Mouse (Mus musculus) hindbrain, embryonic 11.5 days (tissue): ENCODE data around the gene Snap25. TPM values are rescaled to one million over a fixed set of nuclear protein-coding genes. Genes with fewer than 3 reads are reported as not detected.

Experiments used
- ATAC-seq: fragments of 200-750 bp; cut with Nextera tagmentation; 2 replicates; pipeline ENCODE4 v1.8.0; 2017; ENCODE audit warnings: mild to moderate bottlenecking, moderate TSS enrichment, moderate library complexity; ENCODE audit not compliant: low FRiP score
- DNase-seq: peaks from one replicate; pipeline ENCODE4 v3.0.0-alpha.2; 2015; ENCODE audit warnings: low spot score
- H3K27ac ChIP-seq: fragments of 300-500 bp; sonication (generic); 2 replicates; pipeline ENCODE4 v1.5.1; 2014; ENCODE audit warnings: mild to moderate bottlenecking, low read depth, low read length
- H3K27me3 ChIP-seq: fragments of 300-500 bp; sonication (generic); 2 replicates; pipeline ENCODE4 v1.6.1; 2014; ENCODE audit warnings: mild to moderate bottlenecking, low read length, moderate library complexity, mixed read lengths; ENCODE audit not compliant: control insufficient read depth, insufficient read depth
- H3K36me3 ChIP-seq: fragments of 300-500 bp; sonication (generic); 2 replicates; pipeline ENCODE4 v1.6.1; 2014; ENCODE audit warnings: mild to moderate bottlenecking, low read length, moderate library complexity, mixed read lengths; ENCODE audit not compliant: control insufficient read depth, insufficient read depth
- H3K4me1 ChIP-seq: fragments of 300-500 bp; sonication (generic); replicated peaks from 2 replicates; pipeline ENCODE4 v1.6.1; 2014; ENCODE audit warnings: low read length, mixed read lengths; ENCODE audit not compliant: control insufficient read depth, insufficient read depth
- H3K4me2 ChIP-seq: fragments of 300-500 bp; sonication (generic); replicated peaks from 2 replicates; pipeline ENCODE4 v1.6.1; 2014; ENCODE audit warnings: mild to moderate bottlenecking, low read depth, low read length
- H3K4me3 ChIP-seq: fragments of 300-500 bp; sonication (generic); 2 replicates; pipeline ENCODE4 v1.5.1; 2014; ENCODE audit warnings: low read depth, low read length
- H3K9ac ChIP-seq: fragments of 300-500 bp; sonication (generic); 2 replicates; pipeline ENCODE4 v1.6.1; 2014; ENCODE audit warnings: low read depth, low read length
- H3K9me3 ChIP-seq: fragments of 300-500 bp; sonication (generic); 2 replicates; pipeline ENCODE4 v1.6.1; 2016; ENCODE audit warnings: low read length; ENCODE audit not compliant: control insufficient read depth
- WGBS: fragments of 180-500 bp; shearing (Covaris S2); extraction: QIAGEN DNeasy Blood & Tissue Kit; methylation state at CpG from one replicate; pipeline ENCODE4 v1.1.7; 2014; 5-methylcytosine and 5-hydroxymethylcytosine counted together
- polyA plus RNA-seq: library from polyadenylated mRNA; unstranded; fragments of >200 nt; fragmentation: Nextera tagmentation; extraction: Ambion mirVana; gene quantifications from 2 replicates; pipeline ENCODE4 v1.2.1, GENCODE M21; 2014

Snap25 gene
- polyA plus RNA-seq, 1 experiment from 2014 or later = 66.8 TPM

GRCm38 (mm10) chr2:136703376-136703775 lies 9.9 kb upstream of the Snap25 start:
- WGBS = 84% methylated on average over 2 of the region's 2 CpGs
- no peak overlapping the region for H3K27ac ChIP-seq
- DNase-seq (no peak), ATAC-seq (no peak)
- no peak overlapping the region for H3K9ac ChIP-seq
- H3K9me3 ChIP-seq = no peaks in the 10 kb centered on the region
- no peaks in the 10 kb centered on the region for H3K27me3 ChIP-seq
- H3K4me3 ChIP-seq = no peak overlapping the region
- H3K4me1 ChIP-seq = no peaks in the 10 kb centered on the region
- no peaks in the 10 kb centered on the region for H3K36me3 ChIP-seq
- H3K4me2 ChIP-seq = no peak overlapping the region

DNA sequence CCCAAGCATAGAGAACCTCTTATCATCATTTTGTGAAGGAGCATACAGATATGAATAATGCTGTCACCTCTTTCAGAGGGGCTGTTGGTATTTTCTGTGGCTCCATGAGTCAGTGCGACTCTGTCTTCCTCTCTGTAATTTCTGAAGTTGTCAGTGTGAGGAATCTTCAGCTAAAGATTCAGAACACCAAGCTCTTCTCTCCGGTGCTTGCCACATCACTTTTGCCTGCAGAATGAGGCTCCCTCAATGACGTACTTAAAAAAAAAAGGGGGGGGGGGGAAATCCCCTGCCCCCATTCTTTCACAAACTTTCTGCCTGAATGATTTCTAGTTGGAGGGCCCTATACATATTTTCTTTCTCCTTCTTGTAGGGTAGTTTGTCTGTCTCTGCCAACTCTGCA lies 2.1 kb upstream of the Snap25 start:
- DNase-seq (no peak), ATAC-seq (no peak)
- 39% methylated on average over 3 of the region's 3 CpGs for WGBS
- Histone ChIP-seq H3K4me1 (0 out of 2 replicates have a peak, but pooled peaks cover 3% of the 10 kb centered on the region), H3K4me3 (no peak overlapping the region), H3K9ac (no peak overlapping the region), H3K27ac (no peak overlapping the region), H3K9me3 (no peaks in the 10 kb centered on the region), H3K27me3 (no peaks in the 10 kb centered on the region), H3K36me3 (no peaks in the 10 kb centered on the region), H3K4me2 (no peak overlapping the region)

DNA sequence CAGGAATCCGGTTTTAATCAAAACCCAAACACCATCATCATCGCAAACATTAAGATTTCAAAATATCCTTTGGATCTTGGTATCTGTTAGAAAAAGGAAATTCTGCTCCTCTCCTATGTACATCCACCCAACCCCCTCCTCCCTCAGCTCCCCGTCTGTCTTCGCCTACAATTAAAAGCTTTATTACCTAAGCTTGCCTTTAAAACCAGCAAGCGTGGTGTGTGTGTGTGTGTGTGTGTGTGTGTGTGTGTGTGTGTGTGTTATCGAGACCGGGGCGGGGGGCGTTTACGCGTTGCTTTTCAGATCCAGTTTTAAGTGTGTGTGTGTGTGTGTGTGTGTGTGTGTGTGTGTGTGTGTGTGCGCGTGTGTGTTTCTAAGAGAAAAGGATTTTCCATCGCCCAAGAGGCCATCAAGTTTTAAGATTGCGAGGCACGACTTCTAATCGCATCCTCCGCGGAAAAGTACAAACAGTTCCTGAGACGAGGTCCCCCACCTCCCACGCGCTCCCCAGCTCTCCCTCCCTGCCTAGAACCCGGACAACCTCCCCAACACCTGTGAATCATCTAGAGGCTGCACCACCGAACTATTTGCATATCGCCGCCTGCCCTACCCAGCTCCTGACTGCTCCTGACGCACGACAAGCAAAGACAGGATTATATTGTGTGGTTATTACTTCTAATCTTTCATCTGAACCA lies 1.4 kb upstream of the Snap25 start:
- H3K4me1 ChIP-seq = 0 out of 2 replicates have a peak, but pooled peaks cover 3% of the 10 kb centered on the region
- peak; percentile 17; the same call in 1 of the 2 replicates for ATAC-seq
- H3K27me3 ChIP-seq = no peaks in the 10 kb centered on the region
- peak overlapping the region; percentile 79 for H3K4me2 ChIP-seq
- no peaks in the 10 kb centered on the region for H3K9me3 ChIP-seq
- H3K4me3 ChIP-seq = peak overlapping the region; percentile 54
- DNase-seq = peak; percentile 48
- 0 out of 2 replicates have a peak overlapping the region, but pooled peaks have one; percentile 19 for H3K9ac ChIP-seq
- no peaks in the 10 kb centered on the region for H3K36me3 ChIP-seq
- H3K27ac ChIP-seq = peak overlapping the region; percentile 60; the same call in 1 of the 2 replicates
- WGBS = 4% methylated on average over 27 of the region's 28 CpGs

- Histone ChIP-seq H3K9me3 (no peaks in the 10 kb centered on the region), H3K4me1 (0 out of 2 replicates have a peak, but pooled peaks cover 3% of the 10 kb centered on the region), H3K4me2 (peak overlapping the region; percentile 79), H3K27ac (peak overlapping the region; percentile 60; the same call in 1 of the 2 replicates), H3K9ac (no peak overlapping the region), H3K36me3 (no peaks in the 10 kb centered on the region), H3K4me3 (peak overlapping the region; percentile 54), H3K27me3 (no peaks in the 10 kb centered on the region)
- DNase-seq = peak; percentile 48
- WGBS = under 1% methylated on average over 13 of the region's 13 CpGs
- peak; percentile 25; the same call in 1 of the 2 replicates for ATAC-seq
Measured at GRCm38 (mm10) chr2:136712441-136713015, 725 bp upstream of the Snap25 start.

- Histone ChIP-seq H3K4me2 (peak overlapping the region; percentile 79), H3K9ac (peak overlapping the region; percentile 58), H3K4me1 (0 out of 2 replicates have a peak, but pooled peaks cover 3% of the 10 kb centered on the region), H3K36me3 (no peaks in the 10 kb centered on the region), H3K4me3 (peak overlapping the region; percentile 54), H3K27ac (no peak overlapping the region), H3K9me3 (no peaks in the 10 kb centered on the region), H3K27me3 (no peaks in the 10 kb centered on the region)
- DNase-seq (peak; percentile 86), ATAC-seq (peak; percentile 69)
- WGBS = under 1% methylated on average over 21 of the region's 22 CpGs
Measured at GRCm38 (mm10) chr2:136714008-136714411, 757 bp downstream of the Snap25 start.

DNA sequence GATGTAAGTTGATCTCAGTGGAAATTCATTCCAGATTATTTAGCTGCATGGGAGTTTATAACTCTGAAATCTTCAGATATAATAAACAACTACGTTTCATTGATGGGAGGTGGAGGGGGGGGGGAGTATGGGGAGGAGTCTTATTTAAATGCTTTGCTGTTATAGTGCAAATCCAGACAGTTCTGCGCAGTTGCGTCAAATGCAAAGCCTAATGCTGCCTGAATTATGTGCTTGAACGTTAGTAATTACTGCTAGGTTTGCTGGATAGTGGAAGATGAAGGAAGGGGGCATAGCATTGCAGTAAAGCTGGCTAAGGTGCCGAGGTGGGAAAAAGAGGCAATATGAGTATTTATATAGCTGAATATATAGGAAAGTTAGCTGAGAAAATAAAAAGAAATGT lies 2.3 kb downstream of the Snap25 start:
- no peak overlapping the region for H3K4me3 ChIP-seq
- no peaks in the 10 kb centered on the region for H3K36me3 ChIP-seq
- H3K4me1 ChIP-seq = 0 out of 2 replicates have a peak, but pooled peaks cover 3% of the 10 kb centered on the region
- DNase-seq (no peak), ATAC-seq (no peak)
- no peaks in the 10 kb centered on the region for H3K27me3 ChIP-seq
- no peak overlapping the region for H3K4me2 ChIP-seq
- 77% methylated on average over 5 of the region's 5 CpGs for WGBS
- no peak overlapping the region for H3K27ac ChIP-seq
- no peak overlapping the region for H3K9ac ChIP-seq
- no peaks in the 10 kb centered on the region for H3K9me3 ChIP-seq

DNA sequence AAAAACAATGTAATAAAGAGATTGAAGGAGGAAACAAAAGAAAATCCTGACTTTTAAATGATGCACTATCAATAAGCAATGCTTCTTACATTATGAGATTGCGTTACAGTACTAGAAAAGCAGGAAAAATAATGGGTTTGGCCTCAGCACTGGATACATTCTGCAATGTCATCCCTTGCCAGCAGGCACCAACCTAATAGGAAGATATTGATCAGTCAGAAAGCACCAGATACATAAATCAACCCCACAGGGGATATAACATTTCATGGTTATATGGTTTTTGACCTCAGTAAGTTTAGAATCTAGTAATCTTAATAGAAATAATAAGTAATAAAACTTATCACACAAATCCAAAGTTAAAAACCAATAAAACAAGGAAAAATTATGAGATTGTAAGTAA lies 3.1 kb downstream of the Snap25 start:
- Histone ChIP-seq H3K4me3 (no peak overlapping the region), H3K9ac (no peak overlapping the region), H3K27ac (no peak overlapping the region), H3K27me3 (no peaks in the 10 kb centered on the region), H3K36me3 (no peaks in the 10 kb centered on the region), H3K9me3 (no peaks in the 10 kb centered on the region), H3K4me1 (0 out of 2 replicates have a peak, but pooled peaks cover 3% of the 10 kb centered on the region), H3K4me2 (no peak overlapping the region)
- ATAC-seq = no peak
- 83% methylated on average over 1 of the region's 1 CpGs for WGBS
- DNase-seq = no peak

GRCm38 (mm10) chr2:136720235-136720634 lies 7.0 kb downstream of the Snap25 start:
- Histone ChIP-seq H3K9ac (no peak overlapping the region), H3K4me2 (no peak overlapping the region), H3K9me3 (no peaks in the 10 kb centered on the region), H3K4me3 (no peak overlapping the region), H3K36me3 (no peaks in the 10 kb centered on the region), H3K27ac (no peak overlapping the region), H3K27me3 (no peaks in the 10 kb centered on the region), H3K4me1 (no peaks in the 10 kb centered on the region)
- peak; percentile 58 for DNase-seq
- no peak for ATAC-seq
- WGBS = 37% methylated on average over 4 of the region's 4 CpGs
